Mouse (Mus musculus): ENCODE results near the gene Etv6. TPM values are rescaled to one million over a fixed set of nuclear protein-coding genes. Genes with fewer than 3 reads are reported as not detected.

Gene Etv6
- polyA plus RNA-seq, 1 experiment = 25.8 TPM

DNA sequence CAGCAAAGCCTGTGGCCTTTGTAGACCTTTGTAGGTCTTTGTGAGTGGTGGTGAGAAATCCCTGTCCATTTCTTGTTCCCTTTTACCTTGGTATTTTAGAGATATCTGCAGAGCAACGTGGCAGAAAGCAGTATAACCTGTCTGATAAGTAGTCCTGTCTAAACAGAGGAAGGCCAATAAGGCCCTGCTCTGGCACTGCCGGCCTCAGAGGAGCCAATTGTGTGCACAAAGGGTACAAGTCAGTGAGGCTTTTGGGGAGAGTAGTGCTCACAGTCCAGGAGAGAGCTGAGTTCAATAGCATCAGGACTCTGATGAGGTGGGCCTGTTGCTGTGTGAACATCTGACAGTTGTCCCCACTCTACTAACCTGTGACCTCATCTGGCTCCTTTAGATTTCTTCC is 77.7 kb downstream of the Etv6 start:
- Histone ChIP-seq H3K27ac (ENCODE audit: insufficient read depth, low read length) (no peak overlapping the region), H3K4me1 (ENCODE audit: control insufficient read depth, insufficient read depth, low read length) (no peaks in the 10 kb centered on the region), H3K4me3 (ENCODE audit: insufficient read depth, low read length) (no peak overlapping the region)
- TF ChIP-seq CTCF (IDR thresholded peaks at IDR 0.05; ENCODE audit: borderline replicate concordance, insufficient read depth, low read length) = no peak

DNA sequence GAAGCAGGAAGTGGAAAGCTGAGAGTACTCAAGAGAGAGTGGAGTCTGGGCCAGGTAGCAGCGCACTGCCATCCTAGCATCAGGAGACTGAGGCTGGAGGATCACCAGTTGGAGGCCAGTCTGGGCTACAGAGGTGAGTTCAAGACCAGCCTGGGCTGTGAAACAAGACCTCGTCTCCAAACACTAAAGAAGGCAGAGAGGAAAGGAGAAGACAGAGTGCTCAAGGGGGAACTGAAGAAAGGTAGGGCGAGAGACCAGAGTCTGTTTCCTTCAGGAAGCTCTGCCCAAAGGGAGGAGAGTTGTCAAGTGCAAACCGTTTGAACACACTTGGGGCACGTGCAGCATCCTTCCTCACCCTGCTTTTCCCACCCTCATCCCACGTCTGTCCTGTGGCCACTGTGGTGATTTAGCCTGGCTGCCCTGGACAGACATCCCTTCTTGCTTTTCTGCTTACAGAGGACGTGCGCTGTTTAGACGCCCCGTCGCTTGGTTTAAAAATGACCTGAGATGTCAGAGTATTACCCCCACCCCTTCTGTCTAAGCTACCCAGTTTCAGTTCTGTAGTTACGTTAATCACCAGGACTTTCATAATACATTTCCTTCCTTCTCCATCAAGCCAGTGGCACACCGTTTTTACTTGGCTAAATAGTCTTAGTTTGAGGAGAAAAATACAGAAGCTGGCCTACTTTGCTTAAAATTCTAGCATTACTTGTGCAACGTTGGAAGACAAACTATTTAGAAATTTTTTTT is 79.9 kb downstream of the Etv6 start:
- Histone ChIP-seq H3K4me3 (ENCODE audit: insufficient read depth, low read length) (no peak overlapping the region), H3K4me1 (ENCODE audit: control insufficient read depth, insufficient read depth, low read length) (peaks cover 4% of the 10 kb centered on the region; the same call in 1 of the 2 replicates), H3K27ac (ENCODE audit: insufficient read depth, low read length) (no peak overlapping the region)
- TF ChIP-seq CTCF (IDR thresholded peaks at IDR 0.05; ENCODE audit: borderline replicate concordance, insufficient read depth, low read length) = no peak
- TF ChIP-seq POLR2A (IDR thresholded peaks at IDR 0.05; ENCODE audit: low read depth, low read length) = no peak

DNA sequence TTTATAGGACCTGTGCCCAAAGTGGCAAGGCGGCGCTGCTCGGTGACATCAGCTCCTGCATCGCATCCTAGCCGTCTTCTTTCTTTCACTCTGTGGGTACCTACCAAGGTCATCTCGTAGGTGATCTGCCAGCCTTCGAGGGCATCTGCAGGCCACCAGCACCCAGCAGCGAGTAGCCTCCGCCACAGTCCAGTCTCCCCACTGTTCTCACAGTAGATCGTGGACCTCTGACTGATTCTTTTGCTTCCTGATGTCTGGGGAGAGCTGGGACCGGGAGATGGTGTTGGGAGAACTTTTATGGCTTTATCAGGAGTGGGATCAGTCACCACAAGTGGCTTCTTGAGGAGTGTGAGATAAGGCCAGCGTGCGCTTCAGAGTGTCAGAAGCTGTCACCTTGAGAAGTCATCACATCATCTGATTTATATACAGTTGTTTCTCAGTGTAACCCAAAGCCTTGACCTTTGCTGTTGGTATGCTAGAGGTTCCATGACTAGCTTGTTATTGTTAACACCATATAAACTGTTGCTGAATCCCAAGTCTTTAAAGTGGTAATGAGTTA is 82.0 kb downstream of the Etv6 start:
- TF ChIP-seq CTCF (IDR thresholded peaks at IDR 0.05; ENCODE audit: borderline replicate concordance, insufficient read depth, low read length) = no peak
- no peak for TF ChIP-seq POLR2A (IDR thresholded peaks at IDR 0.05; ENCODE audit: low read depth, low read length)
- no peak overlapping the region for H3K4me3 ChIP-seq (ENCODE audit: insufficient read depth, low read length)
- no peak overlapping the region for H3K27ac ChIP-seq (ENCODE audit: insufficient read depth, low read length)
- H3K4me1 ChIP-seq (ENCODE audit: control insufficient read depth, insufficient read depth, low read length) = peaks cover 4% of the 10 kb centered on the region; the same call in 1 of the 2 replicates

DNA sequence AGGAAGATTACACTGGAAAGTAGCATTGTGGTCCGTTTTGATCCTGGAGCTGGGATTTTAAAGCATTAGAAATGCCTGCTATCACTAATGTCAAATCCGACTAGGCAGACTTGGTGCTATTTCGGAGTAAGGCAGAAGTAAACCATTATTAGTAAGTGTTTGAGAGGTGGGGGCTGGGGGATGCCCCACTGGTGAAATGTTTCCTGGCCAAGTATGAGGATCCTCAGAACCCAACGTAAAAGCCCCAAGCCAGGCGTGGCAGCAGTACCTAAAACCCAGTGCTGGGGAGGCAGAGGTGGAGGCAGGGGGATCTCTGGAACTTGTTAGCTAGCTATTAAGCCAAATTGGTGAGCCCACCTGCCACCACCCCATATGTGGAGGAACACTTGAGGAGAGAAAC is 83.0 kb downstream of the Etv6 start:
- no peak overlapping the region for H3K4me3 ChIP-seq (ENCODE audit: insufficient read depth, low read length)
- peak overlapping the region; percentile 94; the same call in 1 of the 2 replicates for H3K27ac ChIP-seq (ENCODE audit: insufficient read depth, low read length)
- TF ChIP-seq CTCF (IDR thresholded peaks at IDR 0.05; ENCODE audit: borderline replicate concordance, insufficient read depth, low read length) (no peak), POLR2A (IDR thresholded peaks at IDR 0.05; ENCODE audit: low read depth, low read length) (no peak)
- peaks cover 4% of the 10 kb centered on the region; the same call in 1 of the 2 replicates for H3K4me1 ChIP-seq (ENCODE audit: control insufficient read depth, insufficient read depth, low read length)

DNA sequence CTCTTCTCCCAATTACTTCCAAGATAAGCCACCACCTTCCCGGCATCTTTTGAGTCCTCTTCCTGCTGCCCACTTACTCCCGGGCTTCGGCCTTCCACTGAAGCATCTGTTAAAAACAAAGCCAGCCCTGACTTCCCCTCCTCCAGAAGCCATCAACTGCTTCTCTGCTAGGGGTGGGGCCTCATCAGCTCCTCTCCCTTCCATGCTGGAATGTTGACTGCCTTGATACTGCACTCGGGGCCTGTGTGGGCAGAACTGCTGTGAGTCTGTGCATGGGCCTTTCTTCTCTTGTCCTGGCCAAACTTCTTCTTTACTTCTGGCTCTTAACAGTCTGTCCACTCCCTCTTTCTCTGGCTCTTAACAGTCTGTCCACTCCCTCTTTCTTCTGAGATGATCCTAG is 83.6 kb downstream of the Etv6 start:
- Histone ChIP-seq H3K27ac (ENCODE audit: insufficient read depth, low read length) (peak overlapping the region; percentile 94), H3K4me3 (ENCODE audit: insufficient read depth, low read length) (no peak overlapping the region), H3K4me1 (ENCODE audit: control insufficient read depth, insufficient read depth, low read length) (peaks cover 4% of the 10 kb centered on the region; the same call in 1 of the 2 replicates)
- no peak for TF ChIP-seq POLR2A (IDR thresholded peaks at IDR 0.05; ENCODE audit: low read depth, low read length)
- TF ChIP-seq CTCF (IDR thresholded peaks at IDR 0.05; ENCODE audit: borderline replicate concordance, insufficient read depth, low read length) = no peak

DNA sequence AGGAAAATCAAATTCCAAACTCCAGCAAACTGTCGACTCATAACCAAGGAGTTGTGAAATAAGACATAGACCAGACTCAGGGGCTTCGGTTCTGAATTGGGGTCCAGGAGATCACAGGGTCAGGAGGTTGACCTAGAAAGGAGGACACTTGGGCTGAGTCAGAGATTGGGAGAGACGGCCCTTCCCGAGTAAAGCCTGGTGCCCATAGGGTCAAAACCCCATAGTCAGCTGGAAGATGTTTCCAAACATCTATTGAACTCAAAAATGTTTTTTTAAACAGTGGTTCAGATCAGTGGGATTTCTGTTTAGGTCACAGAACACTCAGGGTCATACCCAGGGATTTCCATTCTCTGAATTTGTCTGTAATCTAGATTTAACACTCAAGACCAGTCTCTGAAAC is 84.7 kb downstream of the Etv6 start:
- Histone ChIP-seq H3K27ac (ENCODE audit: insufficient read depth, low read length) (no peak overlapping the region), H3K4me3 (ENCODE audit: insufficient read depth, low read length) (no peak overlapping the region), H3K4me1 (ENCODE audit: control insufficient read depth, insufficient read depth, low read length) (peaks cover 4% of the 10 kb centered on the region; the same call in 1 of the 2 replicates)
- no peak for TF ChIP-seq POLR2A (IDR thresholded peaks at IDR 0.05; ENCODE audit: low read depth, low read length)
- no peak for TF ChIP-seq CTCF (IDR thresholded peaks at IDR 0.05; ENCODE audit: borderline replicate concordance, insufficient read depth, low read length)

DNA sequence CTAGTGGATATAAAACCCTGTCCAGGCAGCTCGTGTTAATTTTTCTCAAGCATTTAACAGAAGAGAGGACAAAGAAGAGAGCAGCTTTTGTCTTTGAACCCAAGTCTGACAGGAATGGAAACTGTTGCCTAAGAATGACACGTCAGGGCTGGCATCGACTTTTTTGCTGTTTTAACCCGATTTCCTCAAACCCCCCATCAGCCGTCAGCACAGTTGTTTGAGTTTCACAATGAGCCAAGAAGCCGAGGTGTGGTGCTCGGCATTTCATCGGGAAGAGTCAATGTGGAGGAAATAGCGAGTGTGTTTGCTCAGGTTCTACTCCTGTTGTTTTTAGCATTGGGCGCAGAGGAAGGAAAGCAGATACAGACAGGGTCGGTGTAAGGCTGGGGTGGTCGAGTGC is 85.2 kb downstream of the Etv6 start:
- Histone ChIP-seq H3K4me3 (ENCODE audit: insufficient read depth, low read length) (no peak overlapping the region), H3K4me1 (ENCODE audit: control insufficient read depth, insufficient read depth, low read length) (peaks cover 4% of the 10 kb centered on the region; the same call in 1 of the 2 replicates), H3K27ac (ENCODE audit: insufficient read depth, low read length) (no peak overlapping the region)
- TF ChIP-seq CTCF (IDR thresholded peaks at IDR 0.05; ENCODE audit: borderline replicate concordance, insufficient read depth, low read length) (no peak), POLR2A (IDR thresholded peaks at IDR 0.05; ENCODE audit: low read depth, low read length) (no peak)

DNA sequence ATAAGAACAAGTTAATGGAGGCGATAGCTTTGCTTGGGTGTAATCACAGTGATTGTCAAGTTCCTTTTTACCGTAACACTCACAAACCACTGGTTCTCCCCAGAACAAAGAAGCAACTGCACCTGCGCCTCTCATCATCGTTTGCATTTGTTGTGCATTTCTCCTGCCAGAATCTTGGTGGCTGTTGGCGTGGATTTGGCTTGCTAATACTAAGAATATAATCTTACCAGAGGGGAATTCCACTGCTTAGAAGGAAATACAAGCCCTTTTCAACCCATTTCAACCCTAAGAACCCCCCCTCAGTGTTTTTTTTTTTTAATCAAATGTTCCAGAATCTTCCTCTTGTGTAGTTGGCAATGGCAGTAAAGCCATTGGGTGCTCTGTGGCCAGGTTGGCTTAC is 87.4 kb downstream of the Etv6 start:
- no peak overlapping the region for H3K4me3 ChIP-seq (ENCODE audit: insufficient read depth, low read length)
- H3K4me1 ChIP-seq (ENCODE audit: control insufficient read depth, insufficient read depth, low read length) = peaks cover 4% of the 10 kb centered on the region; the same call in 1 of the 2 replicates
- no peak overlapping the region for H3K27ac ChIP-seq (ENCODE audit: insufficient read depth, low read length)
- TF ChIP-seq CTCF (IDR thresholded peaks at IDR 0.05; ENCODE audit: borderline replicate concordance, insufficient read depth, low read length) (no peak), POLR2A (IDR thresholded peaks at IDR 0.05; ENCODE audit: low read depth, low read length) (no peak)

DNA sequence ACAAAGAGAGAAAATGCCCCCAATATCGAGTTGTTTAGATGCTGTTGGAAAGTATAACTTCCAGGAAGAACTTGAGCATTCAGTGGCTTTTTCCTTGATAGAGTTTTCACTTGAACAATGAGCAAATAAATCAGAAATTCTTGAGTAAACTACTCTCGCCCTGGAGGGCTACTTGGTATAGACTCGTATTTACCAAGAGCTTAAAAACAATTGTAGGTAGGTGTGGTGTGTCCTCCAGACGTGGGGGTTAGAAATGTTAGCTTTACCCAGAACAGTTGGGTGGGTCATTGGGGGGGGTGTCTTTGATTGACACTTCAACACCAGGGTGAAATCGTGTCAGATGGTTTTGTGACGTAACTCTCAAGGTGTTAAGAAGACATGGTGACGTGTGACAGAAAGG is 88.0 kb downstream of the Etv6 start:
- Histone ChIP-seq H3K27ac (ENCODE audit: insufficient read depth, low read length) (no peak overlapping the region), H3K4me1 (ENCODE audit: control insufficient read depth, insufficient read depth, low read length) (peaks cover 4% of the 10 kb centered on the region; the same call in 1 of the 2 replicates), H3K4me3 (ENCODE audit: insufficient read depth, low read length) (no peak overlapping the region)
- TF ChIP-seq POLR2A (IDR thresholded peaks at IDR 0.05; ENCODE audit: low read depth, low read length) (no peak), CTCF (IDR thresholded peaks at IDR 0.05; ENCODE audit: borderline replicate concordance, insufficient read depth, low read length) (no peak)

DNA sequence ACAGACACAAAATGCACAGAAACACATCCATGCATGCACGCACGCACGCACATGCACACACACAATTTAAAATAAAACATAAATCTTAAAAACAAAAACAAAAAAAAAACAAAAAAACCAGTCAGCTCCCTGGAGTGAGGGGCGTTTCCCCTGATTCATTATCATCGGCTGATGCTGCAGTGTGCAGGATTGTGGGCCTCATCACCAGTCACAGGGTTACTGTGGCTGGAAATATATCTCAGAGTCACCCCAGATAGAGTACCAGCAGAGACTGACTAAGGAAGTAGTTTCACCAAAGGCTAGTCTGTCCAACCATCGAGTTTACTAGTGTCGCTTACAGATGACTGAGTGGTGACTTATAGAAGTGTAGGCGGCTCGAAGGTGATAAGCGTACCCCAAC is 88.8 kb downstream of the Etv6 start:
- no peak for TF ChIP-seq POLR2A (IDR thresholded peaks at IDR 0.05; ENCODE audit: low read depth, low read length)
- no peak for TF ChIP-seq CTCF (IDR thresholded peaks at IDR 0.05; ENCODE audit: borderline replicate concordance, insufficient read depth, low read length)
- no peak overlapping the region for H3K4me3 ChIP-seq (ENCODE audit: insufficient read depth, low read length)
- peaks cover 2% of the 10 kb centered on the region; the same call in 1 of the 2 replicates for H3K4me1 ChIP-seq (ENCODE audit: control insufficient read depth, insufficient read depth, low read length)

More for the DNA sequence above, 88.8 kb downstream of the Etv6 start:
- no peak overlapping the region for H3K27ac ChIP-seq (ENCODE audit: insufficient read depth, low read length)
